Mouse (Mus musculus): ENCODE measurements around the gene Myadm. TPM values are rescaled to one million over a fixed set of nuclear protein-coding genes. Genes with fewer than 3 reads are reported as not detected.

The Myadm gene
- total and polyA plus RNA-seq, 3 experiments: 0.62 to 7.4 TPM; not detected in 1

DNA sequence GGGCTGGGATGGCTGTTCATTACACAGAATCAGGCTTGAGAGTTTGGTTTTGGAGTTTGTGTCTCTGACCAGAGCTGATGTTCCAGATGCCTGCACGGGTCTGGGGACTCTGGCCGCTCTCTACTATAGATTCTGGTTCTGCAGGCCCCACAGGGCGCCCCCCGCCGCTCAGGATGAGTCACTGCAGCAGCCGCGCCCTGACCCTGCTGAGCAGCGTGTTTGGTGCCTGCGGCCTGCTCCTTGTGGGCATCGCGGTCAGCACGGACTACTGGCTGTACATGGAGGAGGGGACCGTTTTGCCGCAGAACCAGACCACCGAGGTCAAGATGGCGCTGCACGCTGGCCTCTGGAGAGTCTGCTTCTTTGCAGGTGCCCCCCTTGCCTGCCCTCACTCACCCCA is 47.5 kb downstream of the Myadm start:
- no peak overlapping the region for H3K4me3 ChIP-seq (ENCODE audit: control insufficient read depth in 1 of 2, insufficient read depth in 1 of 2, low read depth in 2 of 2, low read length in 2 of 2)
- no peak overlapping the region for H3K9ac ChIP-seq (ENCODE audit: control insufficient read depth, low read depth, low read length, poor library complexity, severe bottlenecking)
- no peaks in the 10 kb centered on the region for H3K4me1 ChIP-seq (ENCODE audit: control insufficient read depth in 1 of 2, insufficient read depth in 2 of 2, low read length in 2 of 2)
- no peak for TF ChIP-seq SIN3A (IDR thresholded peaks at IDR 0.05; ENCODE audit: low read length)
- peak in 1 of 3 experiments; percentile 16; a peak in 1 of 6 replicates for TF ChIP-seq CTCF (IDR thresholded peaks at IDR 0.05 in 2 of 3, conservative IDR thresholded peaks at IDR 0.05 in 1 of 3; ENCODE audit: control insufficient read depth in 1 of 3, insufficient read depth in 1 of 3, low read depth in 2 of 3, low read length in 3 of 3, poor library complexity in 1 of 3, severe bottlenecking in 1 of 3)
- no peak for TF ChIP-seq HCFC1 (IDR thresholded peaks at IDR 0.05; ENCODE audit: low read depth, low read length)
- H3K79me2 ChIP-seq (ENCODE audit: control insufficient read depth, insufficient read depth, low read length, poor library complexity): no peaks in the 10 kb centered on the region
- H3K9me3 ChIP-seq (replicated peaks; ENCODE audit: insufficient read depth, low read length): no peaks in the 10 kb centered on the region
- H3K27ac ChIP-seq (ENCODE audit: control insufficient read depth, low read depth, low read length): no peak overlapping the region
- no peak for DNase-seq (ENCODE audit: low read depth, low spot score)
- H3K27me3 ChIP-seq (ENCODE audit: control insufficient read depth in 1 of 2, insufficient read depth in 2 of 2, low read length in 2 of 2): peaks cover 0 to 3% of the 10 kb centered on the region in 2 experiments; a peak in 2 of 4 replicates
- H3K36me3 ChIP-seq (ENCODE audit: control insufficient read depth in 1 of 2, insufficient read depth in 2 of 2, low read length in 2 of 2): no peaks in the 10 kb centered on the region

DNA sequence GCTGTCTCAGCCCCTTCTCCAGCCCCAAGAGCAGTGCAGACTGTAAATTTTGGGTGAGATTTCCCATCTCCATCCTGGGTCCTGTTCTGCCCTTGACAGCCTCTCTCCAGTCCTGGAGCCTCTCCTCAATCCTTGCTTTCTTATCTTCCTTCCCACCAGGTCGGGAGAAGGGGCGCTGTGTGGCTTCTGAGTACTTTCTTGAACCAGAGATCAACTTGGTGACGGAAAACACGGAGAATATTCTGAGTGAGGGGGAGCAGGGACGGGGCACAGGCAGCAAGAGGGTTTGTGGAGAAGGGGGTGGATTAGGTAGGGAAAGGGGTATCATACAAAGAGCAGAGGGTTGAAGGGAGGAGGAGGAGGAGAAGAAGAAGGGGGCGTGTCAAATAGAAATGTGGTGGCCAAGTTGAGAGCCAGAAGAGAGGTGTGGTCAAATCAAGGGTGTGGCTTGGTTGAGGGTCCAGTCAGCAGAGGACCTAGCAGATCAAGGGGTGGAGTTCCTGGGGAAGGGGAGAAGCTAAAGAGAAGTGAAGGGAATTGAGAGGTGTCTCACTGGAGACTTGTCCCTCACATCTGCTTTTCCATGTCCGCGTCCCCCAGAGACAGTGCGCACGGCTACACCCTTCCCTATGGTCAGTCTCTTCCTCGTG is 49.5 kb downstream of the Myadm start:
- Histone ChIP-seq H3K36me3 (ENCODE audit: control insufficient read depth in 1 of 2, insufficient read depth in 2 of 2, low read length in 2 of 2) (no peaks in the 10 kb centered on the region), H3K27me3 (ENCODE audit: control insufficient read depth in 1 of 2, insufficient read depth in 2 of 2, low read length in 2 of 2) (peaks cover 0 to 3% of the 10 kb centered on the region in 2 experiments; a peak in 2 of 4 replicates), H3K27ac (ENCODE audit: control insufficient read depth, low read depth, low read length) (no peak overlapping the region), H3K79me2 (ENCODE audit: control insufficient read depth, insufficient read depth, low read length, poor library complexity) (no peaks in the 10 kb centered on the region), H3K4me1 (ENCODE audit: control insufficient read depth in 1 of 2, insufficient read depth in 2 of 2, low read length in 2 of 2) (no peaks in the 10 kb centered on the region), H3K9ac (ENCODE audit: control insufficient read depth, low read depth, low read length, poor library complexity, severe bottlenecking) (no peak overlapping the region), H3K4me3 (ENCODE audit: control insufficient read depth in 1 of 2, insufficient read depth in 1 of 2, low read depth in 2 of 2, low read length in 2 of 2) (no peak overlapping the region), H3K9me3 (replicated peaks; ENCODE audit: insufficient read depth, low read length) (no peaks in the 10 kb centered on the region)
- TF ChIP-seq MYC (IDR thresholded peaks at IDR 0.05; ENCODE audit: low read depth, low read length) (no peak), JUND (IDR thresholded peaks at IDR 0.05; ENCODE audit: low read depth, low read length) (no peak), ZMIZ1 (IDR thresholded peaks at IDR 0.05; ENCODE audit: low read depth, low read length) (no peak), ETS1 (IDR thresholded peaks at IDR 0.05; ENCODE audit: low read depth, low read length) (no peak), KAT2A (conservative IDR thresholded peaks at IDR 0.05; ENCODE audit: low read depth, low read length) (no peak), HCFC1 (IDR thresholded peaks at IDR 0.05; ENCODE audit: low read depth, low read length) (no peak), ZC3H11A (IDR thresholded peaks at IDR 0.05; ENCODE audit: low read depth, low read length) (no peak), MYB (IDR thresholded peaks at IDR 0.05; ENCODE audit: low read depth, low read length) (no peak), UBTF (IDR thresholded peaks at IDR 0.05; ENCODE audit: borderline replicate concordance, insufficient read depth, low read depth, low read length) (no peak), POLR2AphosphoS5 (IDR thresholded peaks at IDR 0.05; ENCODE audit: borderline replicate concordance, low read depth, low read length) (no peak), USF2 (IDR thresholded peaks at IDR 0.05; ENCODE audit: borderline replicate concordance in 1 of 2, insufficient read depth in 1 of 2, low read depth in 1 of 2, low read length in 2 of 2) (no peak), EP300 (IDR thresholded peaks at IDR 0.05; ENCODE audit: low read depth in 1 of 2, low read length in 2 of 2) (no peak), MAFK (IDR thresholded peaks at IDR 0.05; ENCODE audit: borderline replicate concordance, low read depth, low read length) (no peak), MAX (IDR thresholded peaks at IDR 0.05; ENCODE audit: low read length) (no peak), BHLHE40 (IDR thresholded peaks at IDR 0.05; ENCODE audit: borderline replicate concordance, low read depth, low read length) (no peak), E2F4 (IDR thresholded peaks at IDR 0.05; ENCODE audit: borderline replicate concordance, low read depth, low read length) (no peak)
- DNase-seq (ENCODE audit: low read depth, low spot score): no peak
